Mouse (Mus musculus) Patski (cell line): ENCODE results near the gene Sgo1. TPM values are rescaled to one million over a fixed set of nuclear protein-coding genes. Genes with fewer than 3 reads are reported as not detected.
"Not testable (repeated sequence)": the region's sequence is repeated elsewhere in the genome, so short reads cannot be mapped to it uniquely, and the experiment has no call there.

Experiments used
- ATAC-seq: fragments of 100-300 bp; one replicate; pipeline ENCODE4 v1.8.0; 2021
- CTCF ChIA-PET: fragments of 350-600 bp; sonication (Branson Sonifier 250); formaldehyde crosslinking; loops from one replicate; lab custom pipeline; 2022; ENCODE audit warnings: inconsistent platforms; lab: Charles Lee
- POLR2A ChIA-PET: fragments of 350-600 bp; sonication (Branson Sonifier 250); formaldehyde crosslinking; loops from one replicate; lab custom pipeline; 2022; ENCODE audit warnings: antibody characterized with exemption, inconsistent platforms; lab: Charles Lee
- DNase-seq: peaks from one replicate; pipeline ENCODE4 v3.0.0-alpha.2; 2011; ENCODE audit warnings: low read depth, low spot score
- H3K27me3 ChIP-seq: fragments of 371-371 bp; one replicate; pipeline ENCODE4 v1.5.1; 2021
- CTCF ChIP-seq: fragments of 100-300 bp; IDR thresholded peaks from one replicate; pipeline ENCODE4 v1.5.1; 2021
- in situ Hi-C: fragments of 300-500 bp; cut with MboI; formaldehyde crosslinking; loops from 3 replicates; pipeline ENCODE4 v1.11.1; 2018; ENCODE audit warnings: low pct_unique_long_range_greater_than_20kb, mixed read lengths
- polyA plus RNA-seq: library from polyadenylated mRNA; unstranded; gene quantifications from one replicate; pipeline ENCODE4 v1.2.3, GENCODE M21; 2021

The Sgo1 gene
- polyA plus RNA-seq, 1 experiment from 2014 or later: 13.6 TPM

GRCm38 (mm10) chr17:53670453-53670852 is 18.7 kb downstream of the Sgo1 start:
- no peaks in the 10 kb centered on the region for H3K27me3 ChIP-seq
- ATAC-seq (no peak), DNase-seq (no peak)
- POLR2A ChIA-PET: no interaction called here
- TF ChIP-seq CTCF: no peak
- CTCF ChIA-PET: no interaction called here
- in situ Hi-C loops: no loop called here

- H3K27me3 ChIP-seq: no peaks in the 10 kb centered on the region
- in situ Hi-C loops: no loop called here
- ChIA-PET POLR2A (no interaction called here), CTCF (no interaction called here)
- DNase-seq: no peak
- ATAC-seq: no peak
- no peak for TF ChIP-seq CTCF
Measured at GRCm38 (mm10) chr17:53664703-53665382, 24.3 kb downstream of the Sgo1 start.

GRCm38 (mm10) chr17:53664267-53664666 is 24.9 kb downstream of the Sgo1 start:
- TF ChIP-seq CTCF: no peak
- in situ Hi-C loops: no loop called here
- DNase-seq (no peak), ATAC-seq (no peak)
- H3K27me3 ChIP-seq: no peaks in the 10 kb centered on the region
- ChIA-PET CTCF (no interaction called here), POLR2A (no interaction called here)

- no peak for ATAC-seq
Measured at GRCm38 (mm10) chr17:53661056-53661840, 27.9 kb downstream of the Sgo1 start.

GRCm38 (mm10) chr17:53659738-53660137 is 29.4 kb downstream of the Sgo1 start:
- DNase-seq (no peak), ATAC-seq (no peak)
- H3K27me3 ChIP-seq: no peaks in the 10 kb centered on the region
- CTCF ChIA-PET: no interaction called here
- in situ Hi-C loops: no loop called here
- POLR2A ChIA-PET: no interaction called here
- TF ChIP-seq CTCF: no peak

More at GRCm38 (mm10) chr17:53661056-53661840, 27.9 kb downstream of the Sgo1 start:
- in situ Hi-C loops: no loop called here
- POLR2A ChIA-PET: no interaction called here
- CTCF ChIA-PET: interaction anchor here (1.2 kb wide), 1 partner anchor 13 kb away, joined by 4 read pairs; no protein-coding TSS in a partner anchor
- no peak for DNase-seq
- H3K27me3 ChIP-seq: no peaks in the 10 kb centered on the region
- TF ChIP-seq CTCF: no peak

GRCm38 (mm10) chr17:53659230-53659629 is 29.9 kb downstream of the Sgo1 start:
- ChIA-PET CTCF (interaction anchor here (1.5 kb wide), 2 partner anchors 8 to 13 kb away, joined by 4 read pairs; no protein-coding TSS in a partner anchor), POLR2A (no interaction called here)
- no peak for TF ChIP-seq CTCF
- in situ Hi-C loops: no loop called here
- no peaks in the 10 kb centered on the region for H3K27me3 ChIP-seq
- DNase-seq (no peak), ATAC-seq (no peak)

GRCm38 (mm10) chr17:53658668-53659067 is 30.5 kb downstream of the Sgo1 start:
- ATAC-seq (no peak), DNase-seq (no peak)
- in situ Hi-C loops: no loop called here
- no peaks in the 10 kb centered on the region for H3K27me3 ChIP-seq
- ChIA-PET POLR2A (no interaction called here), CTCF (interaction anchor here (1.5 kb wide), 2 partner anchors 9 to 12 kb away, joined by 4 read pairs; no protein-coding TSS in a partner anchor)
- TF ChIP-seq CTCF: no peak

GRCm38 (mm10) chr17:53657391-53657790 is 31.7 kb downstream of the Sgo1 start:
- POLR2A ChIA-PET, DNase-seq, H3K27me3 ChIP-seq, in situ Hi-C loops, ATAC-seq: not testable (repeated sequence)
- peak; percentile 45 for TF ChIP-seq CTCF
- CTCF ChIA-PET: interaction anchor here (1.0 kb wide), 1 partner anchor 16 kb away, joined by 3 read pairs; no protein-coding TSS in a partner anchor

GRCm38 (mm10) chr17:53656369-53656860 is 32.7 kb downstream of the Sgo1 start:
- CTCF ChIA-PET: no interaction called here

GRCm38 (mm10) chr17:53655959-53656358 is 33.2 kb downstream of the Sgo1 start:
- no peaks in the 10 kb centered on the region for H3K27me3 ChIP-seq
- in situ Hi-C loops: no loop called here
- ChIA-PET CTCF (no interaction called here), POLR2A (interaction anchor here (0.6 kb wide), 2 partner anchors 29 to 72 kb away, joined by 4 to 7 read pairs; no protein-coding TSS in a partner anchor)
- TF ChIP-seq CTCF: no peak
- DNase-seq: no peak
- no peak for ATAC-seq

More at GRCm38 (mm10) chr17:53656369-53656860, 32.7 kb downstream of the Sgo1 start:
- POLR2A ChIA-PET: interaction anchor here (0.6 kb wide), 2 partner anchors 29 to 73 kb away, joined by 4 to 7 read pairs; no protein-coding TSS in a partner anchor
- DNase-seq: no peak
- TF ChIP-seq CTCF: no peak
- no peaks in the 10 kb centered on the region for H3K27me3 ChIP-seq
- in situ Hi-C loops: no loop called here
- no peak for ATAC-seq

- no peak for DNase-seq
- POLR2A ChIA-PET: no interaction called here
- TF ChIP-seq CTCF: no peak
Measured at GRCm38 (mm10) chr17:53655081-53655480, 34.1 kb downstream of the Sgo1 start.

More at GRCm38 (mm10) chr17:53655081-53655480, 34.1 kb downstream of the Sgo1 start:
- CTCF ChIA-PET: no interaction called here
- no peaks in the 10 kb centered on the region for H3K27me3 ChIP-seq
- no peak for ATAC-seq
- in situ Hi-C loops: no loop called here
